Mouse (Mus musculus) cerebellum, adult 2 months (tissue): Measurements from ENCODE around the gene Kdm4b. TPM values are rescaled to one million over a fixed set of nuclear protein-coding genes. Genes with fewer than 3 reads are reported as not detected.

Source experiments
- DNase-seq, 2 experiments: peaks; one replicate each; pipeline ENCODE4 v3.0.0; 2021
- H3K27ac ChIP-seq: fragments of 200-500 bp; 2 replicates; pipeline ENCODE4 v1.5.1; 2012; ENCODE audit warnings: low read length, control low read depth, inconsistent platforms; ENCODE audit not compliant: insufficient read depth
- H3K27me3 ChIP-seq: fragments of 200-500 bp; 2 replicates; pipeline ENCODE4 v1.6.1; 2012; ENCODE audit warnings: inconsistent platforms, mild to moderate bottlenecking, low read length, moderate library complexity; ENCODE audit not compliant: control insufficient read depth, insufficient read depth
- H3K4me1 ChIP-seq: fragments of 200-500 bp; 2 replicates; pipeline ENCODE4 v1.6.1; 2011; ENCODE audit warnings: low read length; ENCODE audit not compliant: control insufficient read depth, insufficient read depth
- H3K4me3 ChIP-seq: fragments of 200-500 bp; replicated peaks from 2 replicates; pipeline ENCODE3; 2011; ENCODE audit warnings: mild to moderate bottlenecking, low read depth, low read length, control low read depth; ENCODE audit not compliant: insufficient read depth
- CTCF ChIP-seq: fragments of 200-500 bp; IDR thresholded peaks from 2 replicates; pipeline ENCODE4 v1.5.1; 2011; ENCODE audit warnings: low read depth, mild to moderate bottlenecking, control low read depth, low read length, moderate library complexity, borderline replicate concordance; ENCODE audit not compliant: insufficient read depth
- POLR2A ChIP-seq: fragments of 200-500 bp; IDR thresholded peaks from 2 replicates; pipeline ENCODE4 v1.6.1; 2011; ENCODE audit warnings: low read length, control low read depth, borderline replicate concordance; ENCODE audit not compliant: insufficient read depth
- WGBS: fragments of 180-500 bp; shearing (Covaris S2); methylation state at CpG from one replicate; pipeline ENCODE4 v1.1.7; 2018; 5-methylcytosine and 5-hydroxymethylcytosine counted together
- polyA plus RNA-seq: library from polyadenylated mRNA; depleted of rRNA; stranded (reverse); fragments of >200 nt; gene quantifications from 2 replicates; pipeline ENCODE4 v1.2.3, GENCODE M21; 2012

Kdm4b gene
- polyA plus RNA-seq, 1 experiment: 45.8 TPM

GRCm38 (mm10) chr17:56405341-56405740 is 79.5 kb downstream of the Kdm4b start:
- no peak overlapping the region for H3K4me3 ChIP-seq
- DNase-seq: no peak
- H3K4me1 ChIP-seq: peaks cover 37% of the 10 kb centered on the region
- no peak overlapping the region for H3K27ac ChIP-seq
- H3K27me3 ChIP-seq: no peaks in the 10 kb centered on the region
- TF ChIP-seq CTCF (no peak), POLR2A (no peak)
- 97% methylated on average over 3 of the region's 3 CpGs for WGBS

GRCm38 (mm10) chr17:56405856-56406840 is 80.3 kb downstream of the Kdm4b start:
- DNase-seq: no peak
- WGBS: 79% methylated on average over 14 of the region's 14 CpGs

GRCm38 (mm10) chr17:56406878-56407277 is 81.0 kb downstream of the Kdm4b start:
- WGBS: 64% methylated on average over 4 of the region's 4 CpGs
- Histone ChIP-seq H3K4me3 (no peak overlapping the region), H3K27ac (no peak overlapping the region), H3K4me1 (peaks cover 22% of the 10 kb centered on the region), H3K27me3 (no peaks in the 10 kb centered on the region)
- DNase-seq: no peak
- TF ChIP-seq POLR2A: no peak
- TF ChIP-seq CTCF: no peak

More at GRCm38 (mm10) chr17:56405856-56406840, 80.3 kb downstream of the Kdm4b start:
- TF ChIP-seq POLR2A (no peak), CTCF (no peak)
- peaks cover 29% of the 10 kb centered on the region for H3K4me1 ChIP-seq
- no peaks in the 10 kb centered on the region for H3K27me3 ChIP-seq
- no peak overlapping the region for H3K27ac ChIP-seq
- H3K4me3 ChIP-seq: no peak overlapping the region

DNA sequence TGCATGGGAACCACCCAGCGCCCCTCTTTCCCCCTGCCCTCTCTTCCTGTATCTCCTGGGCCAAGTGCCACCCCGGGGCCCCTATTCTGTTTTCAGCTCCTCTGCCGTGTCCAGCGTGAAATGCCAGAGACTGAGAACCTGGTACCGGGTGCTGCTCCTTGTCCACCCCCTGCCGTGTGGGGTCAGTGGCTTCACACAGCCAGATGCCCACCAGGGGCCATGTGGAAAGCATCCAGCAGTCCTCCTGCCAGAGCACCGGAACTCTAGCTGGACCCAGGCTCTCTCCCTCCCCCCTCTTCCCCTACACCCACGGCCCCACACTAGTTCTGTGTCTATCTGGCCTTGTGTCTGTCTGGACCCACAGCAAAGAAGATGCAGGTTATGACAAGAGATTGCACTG is 81.5 kb downstream of the Kdm4b start:
- no peaks in the 10 kb centered on the region for H3K27me3 ChIP-seq
- H3K4me3 ChIP-seq: no peak overlapping the region
- peaks cover 19% of the 10 kb centered on the region for H3K4me1 ChIP-seq
- H3K27ac ChIP-seq: no peak overlapping the region
- no peak for DNase-seq
- TF ChIP-seq POLR2A: no peak
- TF ChIP-seq CTCF: no peak
- 30% methylated on average over 8 of the region's 8 CpGs for WGBS

GRCm38 (mm10) chr17:56408965-56409625 is 83.2 kb downstream of the Kdm4b start:
- Histone ChIP-seq H3K27me3 (no peaks in the 10 kb centered on the region), H3K4me3 (no peak overlapping the region), H3K27ac (no peak overlapping the region), H3K4me1 (peaks cover 27% of the 10 kb centered on the region)
- TF ChIP-seq POLR2A (no peak), CTCF (no peak)
- DNase-seq: peak in 1 of 2 experiments; percentile 54
- 26% methylated on average over 13 of the region's 13 CpGs for WGBS

DNA sequence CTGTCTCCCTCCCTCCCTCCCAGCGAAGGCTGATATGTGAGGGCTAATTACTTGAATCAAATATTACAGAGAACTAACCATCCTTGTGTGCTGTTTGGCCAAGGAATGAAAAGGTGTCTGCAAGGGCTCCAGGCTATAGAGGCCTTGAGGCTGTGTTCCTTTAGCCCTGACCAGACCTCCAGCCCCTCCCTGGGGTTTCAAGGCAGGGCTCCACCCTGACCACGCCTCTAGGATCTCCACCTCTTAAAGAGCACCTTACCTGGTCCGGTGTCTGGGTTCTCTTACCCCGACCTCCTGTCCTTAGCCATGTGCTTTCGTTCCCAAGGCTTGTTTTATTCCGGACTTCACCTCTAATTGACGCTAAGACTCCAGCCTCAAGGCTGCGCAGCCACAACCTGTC is 83.9 kb downstream of the Kdm4b start:
- H3K4me1 ChIP-seq: peaks cover 33% of the 10 kb centered on the region

DNA sequence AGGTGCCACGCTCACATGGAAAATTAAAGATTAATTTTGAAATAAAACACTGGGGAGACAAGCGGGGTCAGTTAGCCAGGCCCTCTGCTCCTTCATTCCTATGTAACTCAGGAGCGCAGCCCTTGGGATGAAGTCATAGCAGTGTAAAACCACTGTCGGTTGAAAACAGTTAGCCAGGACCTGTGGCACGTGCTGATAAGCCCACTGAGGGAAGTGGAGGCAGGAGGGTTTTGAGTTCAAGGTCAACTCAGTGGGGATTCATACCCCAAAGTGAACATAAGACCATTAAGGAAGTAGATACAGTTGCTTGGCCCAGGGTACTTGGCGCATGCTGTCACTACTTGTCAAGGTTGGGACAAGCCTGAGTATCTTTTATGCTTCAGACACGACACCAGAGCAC is 85.6 kb downstream of the Kdm4b start:
- no peak for TF ChIP-seq POLR2A
- no peak for TF ChIP-seq CTCF
- 97% methylated on average over 7 of the region's 7 CpGs for WGBS
- DNase-seq: no peak
- Histone ChIP-seq H3K4me1 (peaks cover 33% of the 10 kb centered on the region), H3K4me3 (no peak overlapping the region), H3K27me3 (no peaks in the 10 kb centered on the region), H3K27ac (no peak overlapping the region)

More for the DNA sequence above, 83.9 kb downstream of the Kdm4b start:
- no peak for DNase-seq
- TF ChIP-seq POLR2A (no peak), CTCF (no peak)
- WGBS: 59% methylated on average over 8 of the region's 8 CpGs
- H3K27ac ChIP-seq: no peak overlapping the region
- no peak overlapping the region for H3K4me3 ChIP-seq
- no peaks in the 10 kb centered on the region for H3K27me3 ChIP-seq

GRCm38 (mm10) chr17:56413113-56413512 is 87.3 kb downstream of the Kdm4b start:
- TF ChIP-seq POLR2A (no peak), CTCF (no peak)
- peak; percentile 85 to 88 for DNase-seq
- 11% methylated on average over 13 of the region's 13 CpGs for WGBS
- no peak overlapping the region for H3K4me3 ChIP-seq
- H3K27me3 ChIP-seq: no peaks in the 10 kb centered on the region
- H3K27ac ChIP-seq: peak overlapping the region; percentile 58
- H3K4me1 ChIP-seq: peaks cover 26% of the 10 kb centered on the region
